Mouse (Mus musculus) embryo, embryonic 10 days (tissue): ENCODE data around the gene Gm5773.
A peak's percentile ranks its signal among the peaks of the same experiment; 100 is the strongest.
"Not testable (repeated sequence)": the region's sequence is repeated elsewhere in the genome, so short reads cannot be mapped to it uniquely, and the experiment has no call there.

Experiments
- DNase-seq: peaks from one replicate; pipeline ENCODE4 v3.0.0-alpha.2; 2015; ENCODE audit warnings: low spot score

Gm5773 gene

GRCm38 (mm10) chr3:93772700-93773099 lies at the start of gene Gm5773:
Gene Gm5773, plus strand, starts transcription at chr3:93773000.
- not testable (repeated sequence) for DNase-seq

DNA sequence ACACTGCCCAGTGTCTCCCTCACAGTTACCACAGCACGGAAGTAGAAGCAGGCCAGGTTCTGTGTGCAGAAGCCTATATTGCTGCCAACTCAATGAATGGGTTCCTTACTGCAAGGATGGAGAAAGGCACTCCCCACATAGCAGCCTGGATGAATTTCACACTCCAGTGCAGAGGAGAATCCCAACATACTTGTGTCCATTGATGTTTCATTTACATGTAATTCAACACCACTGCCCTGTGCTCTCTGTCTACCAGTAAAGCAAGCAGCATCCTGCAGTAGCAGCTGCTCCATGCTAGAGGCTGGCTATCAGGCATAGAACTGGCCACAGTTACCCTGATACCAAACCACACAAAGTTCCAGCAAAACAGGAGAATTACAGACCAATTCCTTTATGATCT lies 27.3 kb upstream of the Gm5773 start:
- DNase-seq = not testable (repeated sequence)

- DNase-seq = not testable (repeated sequence)
Observed at GRCm38 (mm10) chr3:93754022-93754421, 18.8 kb upstream of the Gm5773 start.

DNA sequence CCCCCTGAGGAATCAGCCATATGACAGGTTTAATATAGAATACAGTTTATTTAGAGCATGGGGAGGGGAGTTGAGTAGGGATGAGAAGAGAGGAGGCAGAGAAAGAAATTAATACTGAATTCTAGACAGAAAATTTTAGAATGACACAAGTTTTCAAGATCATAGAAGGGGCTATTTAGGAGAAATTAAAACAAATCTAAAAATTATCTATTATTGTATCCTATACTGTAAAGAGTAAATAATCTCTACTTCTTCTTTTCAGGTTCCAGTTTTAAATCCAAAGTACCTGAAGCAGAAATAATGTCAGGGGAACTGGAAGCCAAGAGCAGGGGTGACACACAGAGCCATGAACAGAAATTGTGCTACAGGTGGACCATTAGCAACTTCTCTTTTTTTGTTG lies 23.3 kb downstream of the Gm5773 start, which contains the start of gene Tdpoz4:
Gene Tdpoz4, plus strand, starts transcription at position 301 of the 400 bp plus-strand sequence.
- not testable (repeated sequence) for DNase-seq

- DNase-seq = peak; percentile 5
Observed at GRCm38 (mm10) chr3:93813341-93813740, 40.5 kb downstream of the Gm5773 start.
